Mouse (Mus musculus): ENCODE data around the gene Acap1.

DNA sequence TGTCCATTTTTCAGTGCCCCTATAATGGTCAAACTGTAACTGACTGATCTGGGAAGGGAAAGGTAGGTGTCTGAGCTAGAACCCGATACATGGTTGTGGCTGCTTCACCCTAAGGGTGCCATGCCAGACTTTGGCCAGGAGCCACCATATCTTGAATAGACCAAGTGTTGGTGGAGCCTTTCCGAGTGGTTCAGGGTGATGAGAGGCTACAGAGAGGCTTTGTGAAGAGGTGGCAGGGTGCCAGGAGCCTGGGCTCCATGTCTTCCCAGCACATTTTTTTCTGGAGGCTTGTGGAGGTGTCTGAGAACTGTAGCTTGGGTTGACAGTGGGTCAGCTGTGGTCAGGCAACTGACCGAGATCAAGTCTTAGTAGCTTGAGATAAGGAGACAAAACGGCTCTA, 3.9 kb downstream of the Acap1 start:
- TF ChIP-seq ZNF384 (IDR thresholded peaks at IDR 0.05; ENCODE audit: low read depth, low read length) (no peak), HCFC1 (IDR thresholded peaks at IDR 0.05; ENCODE audit: borderline replicate concordance, insufficient read depth, low read length) (no peak), MAFK (IDR thresholded peaks at IDR 0.05; ENCODE audit: insufficient read depth, low read depth, low read length) (no peak), CHD2 (IDR thresholded peaks at IDR 0.05; ENCODE audit: low read depth, low read length) (no peak)

Data from ES-E14 (cell line).